Mouse (Mus musculus) macrophage (primary cell): ENCODE results near the gene St7. TPM values are rescaled to one million over a fixed set of nuclear protein-coding genes. Genes with fewer than 3 reads are reported as not detected.
"Not testable (repeated sequence)": the region's sequence is repeated elsewhere in the genome, so short reads cannot be mapped to it uniquely, and the experiment has no call there.

ENCODE experiments used
- H3K27ac ChIP-seq: fragments of 350-480 bp; formaldehyde crosslinking; 2 replicates; pipeline ENCODE4 v1.9.0; 2021
- H3K36me3 ChIP-seq: fragments of 350-480 bp; formaldehyde crosslinking; 2 replicates; pipeline ENCODE4 v1.9.0; 2021; ENCODE audit errors: inconsistent target
- H3K4me3 ChIP-seq: fragments of 350-480 bp; formaldehyde crosslinking; 2 replicates; pipeline ENCODE4 v1.9.0; 2021; ENCODE audit errors: inconsistent target
- H3K79me2 ChIP-seq: fragments of 350-480 bp; formaldehyde crosslinking; 2 replicates; pipeline ENCODE4 v1.9.0; 2021; ENCODE audit errors: inconsistent target
- WGBS: methylation state at CpG from one replicate; pipeline ENCODE4 v1.1.7; 2026; ENCODE audit warnings: inconsistent platforms; ENCODE audit not compliant: missing documents; 5-methylcytosine and 5-hydroxymethylcytosine counted together
- polyA plus RNA-seq: library from polyadenylated mRNA; stranded (reverse); fragments of 250-400 nt; gene quantifications from 3 replicates; pipeline ENCODE4 v1.2.4, GENCODE M21; 2018; ENCODE audit warnings: inconsistent platforms

The St7 gene
- polyA plus RNA-seq, 1 experiment from 2014 or later: 8.0 TPM

GRCm38 (mm10) chr6:17693726-17694549 lies 1.2 kb downstream of the St7 start:
- Histone ChIP-seq H3K4me3 (peak overlapping the region; percentile 32), H3K36me3 (no peaks in the 10 kb centered on the region), H3K27ac (0 out of 2 replicates have a peak overlapping the region, but pooled peaks have one; percentile 28), H3K79me2 (no peaks in the 10 kb centered on the region)
- under 1% methylated on average over 82 of the region's 97 CpGs for WGBS

GRCm38 (mm10) chr6:17694550-17694951 lies 1.8 kb downstream of the St7 start:
- WGBS: under 1% methylated on average over 46 of the region's 46 CpGs
- Histone ChIP-seq H3K79me2 (no peaks in the 10 kb centered on the region), H3K36me3 (no peaks in the 10 kb centered on the region), H3K27ac (0 out of 2 replicates have a peak overlapping the region, but pooled peaks have one; percentile 7), H3K4me3 (peak overlapping the region; percentile 38)

- Histone ChIP-seq H3K79me2 (no peaks in the 10 kb centered on the region), H3K4me3 (no peak overlapping the region), H3K27ac (no peak overlapping the region), H3K36me3 (no peaks in the 10 kb centered on the region)
- 61% methylated on average over 5 of the region's 5 CpGs for WGBS
These were observed 3.6 kb downstream of the St7 start for GRCm38 (mm10) chr6:17696321-17696734.

- no peak overlapping the region for H3K4me3 ChIP-seq
- H3K79me2 ChIP-seq: no peaks in the 10 kb centered on the region
- WGBS: 95% methylated on average over 7 of the region's 7 CpGs
- no peaks in the 10 kb centered on the region for H3K36me3 ChIP-seq
- H3K27ac ChIP-seq: no peak overlapping the region
These were observed 8.3 kb downstream of the St7 start for GRCm38 (mm10) chr6:17700936-17701612.

- WGBS: 100% methylated on average over 1 of the region's 1 CpGs
- H3K36me3 ChIP-seq, H3K4me3 ChIP-seq, H3K79me2 ChIP-seq, H3K27ac ChIP-seq: not testable (repeated sequence)
These were observed 11.3 kb downstream of the St7 start for GRCm38 (mm10) chr6:17704038-17704437.

- H3K79me2 ChIP-seq: no peaks in the 10 kb centered on the region
- 97% methylated on average over 3 of the region's 3 CpGs for WGBS
- no peak overlapping the region for H3K27ac ChIP-seq
- no peaks in the 10 kb centered on the region for H3K36me3 ChIP-seq
- no peak overlapping the region for H3K4me3 ChIP-seq
These were observed 13.2 kb downstream of the St7 start for GRCm38 (mm10) chr6:17705973-17706372.

DNA sequence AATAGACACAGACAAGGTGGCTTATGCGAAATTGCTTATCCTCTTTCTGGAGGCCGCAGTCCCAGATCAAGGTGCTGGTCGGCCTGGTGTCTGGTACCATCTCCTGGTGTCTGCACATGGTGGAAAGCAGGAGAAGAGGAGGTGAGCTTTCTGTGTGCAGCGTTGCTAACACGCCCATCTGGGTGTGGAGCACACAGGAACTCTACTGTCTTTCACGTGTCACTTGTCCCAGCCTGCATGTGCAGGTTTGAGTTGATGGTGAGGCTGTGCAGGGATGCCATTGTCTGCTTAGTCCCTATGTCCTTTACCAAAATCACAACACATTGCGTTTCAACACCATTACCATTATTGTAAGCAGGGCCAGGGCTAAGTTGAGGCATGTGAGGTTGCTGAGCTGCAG lies 26.2 kb downstream of the St7 start:
- H3K36me3 ChIP-seq: no peaks in the 10 kb centered on the region
- no peak overlapping the region for H3K27ac ChIP-seq
- H3K4me3 ChIP-seq: no peak overlapping the region
- H3K79me2 ChIP-seq: no peaks in the 10 kb centered on the region
- 87% methylated on average over 7 of the region's 7 CpGs for WGBS

DNA sequence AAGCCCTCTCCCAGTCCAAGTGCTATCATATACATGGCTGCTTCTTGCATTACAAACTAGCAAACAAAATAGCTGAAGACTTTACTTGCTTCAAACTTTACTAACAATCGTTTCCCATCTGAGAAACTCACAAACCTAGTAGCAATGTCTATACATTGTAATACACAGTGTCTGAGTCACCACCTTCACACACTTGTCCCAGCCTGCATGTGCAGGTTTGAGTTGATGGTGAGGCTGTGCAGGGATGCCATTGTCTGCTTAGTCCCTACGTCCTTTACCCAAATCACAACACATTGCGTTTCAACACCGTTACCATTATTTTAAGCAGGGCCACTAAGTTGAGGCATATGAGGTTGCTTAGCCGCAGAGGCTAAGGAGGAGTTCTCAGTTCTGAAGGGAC lies 26.7 kb downstream of the St7 start:
- H3K27ac ChIP-seq: no peak overlapping the region
- H3K4me3 ChIP-seq: no peak overlapping the region
- H3K79me2 ChIP-seq: no peaks in the 10 kb centered on the region
- no peaks in the 10 kb centered on the region for H3K36me3 ChIP-seq
- WGBS: 94% methylated on average over 5 of the region's 5 CpGs

DNA sequence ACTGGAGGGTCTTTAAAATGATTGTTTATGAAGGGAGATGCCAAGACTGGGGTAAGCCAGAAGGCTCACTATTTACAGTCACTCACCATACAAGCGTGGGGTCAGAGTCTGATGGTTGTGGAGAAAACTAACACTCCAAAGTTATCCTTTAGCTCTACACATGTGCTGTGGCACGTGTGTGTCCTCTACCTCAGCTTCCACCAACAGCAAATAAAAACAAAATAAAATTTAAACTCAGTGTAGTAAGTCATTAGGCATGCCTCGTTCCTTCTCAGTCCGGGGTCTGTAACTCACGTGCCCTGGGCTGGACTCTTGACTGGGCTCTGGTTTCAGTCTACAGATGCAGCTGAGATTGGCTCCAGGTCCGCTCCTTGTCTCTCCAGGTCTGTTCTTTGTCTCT lies 27.3 kb downstream of the St7 start:
- 90% methylated on average over 6 of the region's 6 CpGs for WGBS
- no peak overlapping the region for H3K4me3 ChIP-seq
- H3K79me2 ChIP-seq: no peaks in the 10 kb centered on the region
- H3K27ac ChIP-seq: no peak overlapping the region
- no peaks in the 10 kb centered on the region for H3K36me3 ChIP-seq

- Histone ChIP-seq H3K4me3 (no peak overlapping the region), H3K79me2 (no peaks in the 10 kb centered on the region), H3K27ac (no peak overlapping the region), H3K36me3 (no peaks in the 10 kb centered on the region)
- WGBS: 94% methylated on average over 5 of the region's 5 CpGs
These were observed 29.0 kb downstream of the St7 start for GRCm38 (mm10) chr6:17721706-17722105.

DNA sequence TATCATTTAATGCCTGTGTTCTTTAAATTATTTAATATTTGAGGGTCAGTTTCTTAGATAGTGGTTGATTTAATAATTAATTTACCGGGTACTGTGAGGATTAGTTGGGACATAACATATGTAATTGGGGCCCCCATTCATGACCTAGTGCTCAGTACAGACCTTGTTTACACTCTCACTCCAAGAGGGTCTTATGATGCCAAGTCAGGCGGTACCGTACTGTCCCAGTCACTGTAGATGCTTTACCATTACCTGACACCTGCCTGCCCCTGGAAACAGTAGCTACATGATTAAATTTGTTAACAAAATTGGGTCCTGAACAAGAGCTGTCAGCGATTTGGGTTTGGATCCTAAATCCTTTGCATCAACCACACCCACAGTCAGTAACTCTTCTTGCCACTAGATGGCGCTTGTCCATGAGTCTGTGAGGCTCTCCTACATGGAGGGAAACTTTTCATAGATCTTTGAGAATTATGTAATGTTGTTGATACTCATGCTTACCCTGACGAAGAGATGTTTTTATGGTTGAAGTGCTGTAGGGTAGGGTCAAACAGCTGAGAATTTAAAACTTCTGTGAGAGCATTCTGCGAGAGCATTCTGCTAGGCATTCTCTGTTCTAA lies 33.2 kb downstream of the St7 start:
- WGBS: 52% methylated on average over 7 of the region's 7 CpGs
- Histone ChIP-seq H3K79me2 (no peaks in the 10 kb centered on the region), H3K36me3 (no peaks in the 10 kb centered on the region), H3K4me3 (no peak overlapping the region), H3K27ac (no peak overlapping the region)

DNA sequence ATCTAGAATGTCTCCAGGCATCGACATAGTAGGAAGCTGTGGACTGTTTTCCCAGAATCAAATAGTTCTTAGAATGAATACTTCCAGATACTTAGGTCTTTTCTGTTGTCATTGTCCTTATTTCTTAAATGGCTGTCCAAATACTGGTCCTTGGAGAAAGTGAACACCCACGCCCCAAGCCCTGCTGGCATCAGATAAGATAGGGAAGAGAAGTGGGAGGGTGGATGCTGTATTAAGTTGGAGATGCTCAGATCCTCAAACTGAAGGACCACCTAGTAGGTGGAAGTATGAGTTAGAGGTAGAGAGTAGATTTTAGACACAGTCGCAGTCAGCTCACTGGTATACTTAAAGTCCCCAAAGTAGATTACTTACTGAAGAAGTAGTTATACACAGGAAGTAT lies 34.5 kb downstream of the St7 start:
- Histone ChIP-seq H3K36me3 (no peaks in the 10 kb centered on the region), H3K27ac (no peak overlapping the region), H3K79me2 (no peaks in the 10 kb centered on the region), H3K4me3 (no peak overlapping the region)
- 98% methylated on average over 3 of the region's 3 CpGs for WGBS

DNA sequence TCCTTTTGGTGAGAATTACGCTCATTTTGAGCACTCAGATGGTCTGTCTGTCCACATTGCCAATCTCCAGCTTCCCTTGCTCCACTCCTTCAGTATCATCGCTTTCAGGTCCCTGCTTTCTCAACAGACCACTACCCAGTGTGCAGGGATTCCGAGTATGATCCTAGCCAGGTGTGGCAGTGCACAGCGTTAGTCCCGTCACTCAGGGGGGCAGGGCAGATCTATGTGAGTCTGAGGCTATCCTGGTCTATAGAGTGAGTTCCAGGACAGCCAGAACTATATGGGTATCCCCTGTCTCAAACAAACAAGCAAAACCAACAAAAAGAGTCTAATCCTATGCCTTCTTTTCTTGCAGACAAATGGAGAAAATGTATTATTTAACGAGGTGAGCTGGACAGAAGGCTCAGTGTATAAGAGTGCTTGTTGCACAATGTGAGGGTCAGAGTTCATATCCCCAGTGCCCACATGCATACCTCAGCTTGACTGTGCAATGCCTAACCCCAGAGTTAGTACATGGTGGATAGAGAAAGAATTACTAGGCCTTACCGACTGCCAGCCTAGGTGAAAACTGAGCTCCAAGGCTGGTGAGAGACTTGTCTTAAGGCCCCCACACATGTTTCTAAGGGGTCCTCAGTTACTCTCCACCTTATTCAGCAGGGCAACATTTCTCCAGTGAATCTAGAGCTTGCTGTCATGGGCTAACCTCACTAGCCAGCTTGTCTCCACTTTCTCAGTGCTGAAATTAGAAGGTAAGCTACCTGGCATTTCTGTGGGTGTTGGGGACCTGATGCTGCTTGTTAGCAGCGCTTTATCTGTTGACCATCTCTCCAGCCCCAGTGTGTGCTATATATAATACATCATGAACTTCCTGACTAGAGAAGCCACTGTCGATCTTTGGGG lies 35.4 kb downstream of the St7 start:
- no peaks in the 10 kb centered on the region for H3K79me2 ChIP-seq
- WGBS: 70% methylated on average over 9 of the region's 9 CpGs
- H3K36me3 ChIP-seq: no peaks in the 10 kb centered on the region
- no peak overlapping the region for H3K4me3 ChIP-seq
- H3K27ac ChIP-seq: no peak overlapping the region

- 99% methylated on average over 6 of the region's 6 CpGs for WGBS
- Histone ChIP-seq H3K79me2 (no peaks in the 10 kb centered on the region), H3K36me3 (no peaks in the 10 kb centered on the region), H3K27ac (no peak overlapping the region), H3K4me3 (no peak overlapping the region)
These were observed 37.4 kb downstream of the St7 start for GRCm38 (mm10) chr6:17730122-17730521.
